Mouse (Mus musculus): ENCODE data around the gene Osbpl9. TPM values are rescaled to one million over a fixed set of nuclear protein-coding genes. Genes with fewer than 3 reads are reported as not detected.

Osbpl9 gene
- total RNA-seq, 2 experiments from 2014 or later: 92.8 to 101 TPM

DNA sequence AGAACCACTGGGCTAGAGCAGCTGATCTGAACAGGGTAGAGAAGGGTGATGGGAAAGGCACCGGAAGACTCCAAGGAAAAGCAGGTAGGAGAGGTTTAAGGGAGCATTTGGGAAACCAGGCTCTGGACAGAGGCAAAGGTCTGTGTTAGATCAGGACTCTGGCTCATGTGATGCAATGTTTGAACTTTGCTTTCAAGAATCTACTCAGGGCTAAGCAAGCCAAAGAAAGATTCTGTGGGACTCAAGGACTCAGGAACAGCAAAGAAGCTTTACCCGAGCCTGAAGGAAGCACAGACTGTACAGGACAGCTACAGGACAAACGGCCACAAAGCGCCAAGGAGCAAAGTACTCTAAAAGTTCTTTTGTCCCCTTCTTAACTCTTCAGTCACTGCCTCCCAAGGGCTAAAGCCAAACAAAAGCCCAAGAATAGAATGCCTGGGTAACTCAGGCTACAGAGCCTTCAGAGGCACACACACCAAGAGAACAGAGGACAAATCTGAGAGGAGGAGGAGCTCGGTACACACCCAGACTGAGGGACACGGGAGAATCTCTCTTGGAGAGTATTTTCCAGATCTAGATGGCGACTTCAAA is 89.1 kb downstream of the Osbpl9 start:
- intact Hi-C loops (cut with DNase I): loop anchor here (5.0 kb wide), 1 partner anchor 34 kb away; no protein-coding TSS in a partner anchor
- no peak for DNase-seq

- intact Hi-C loops (cut with DNase I): loop anchor here (5.0 kb wide), 1 partner anchor 36 kb away; no protein-coding TSS in a partner anchor
- no peak for DNase-seq
Measured at GRCm38 (mm10) chr4:109110978-109111377, 91.1 kb downstream of the Osbpl9 start.

GRCm38 (mm10) chr4:109109686-109110085 is 92.4 kb downstream of the Osbpl9 start:
- intact Hi-C loops (cut with DNase I): loop anchor here (5.0 kb wide), 1 partner anchor 38 kb away; no protein-coding TSS in a partner anchor
- no peak for DNase-seq

- intact Hi-C loops (cut with DNase I): no loop called here
Measured at GRCm38 (mm10) chr4:109109012-109109411, 93.1 kb downstream of the Osbpl9 start.

GRCm38 (mm10) chr4:109106594-109106993 is 95.5 kb downstream of the Osbpl9 start:
- no peak for DNase-seq

More at GRCm38 (mm10) chr4:109109012-109109411, 93.1 kb downstream of the Osbpl9 start:
- DNase-seq: no peak

GRCm38 (mm10) chr4:109106034-109106433 is 96.0 kb downstream of the Osbpl9 start:
- intact Hi-C loops (cut with DNase I): no loop called here
- peak; percentile 41 to 50 for DNase-seq

More at GRCm38 (mm10) chr4:109106594-109106993, 95.5 kb downstream of the Osbpl9 start:
- intact Hi-C loops (cut with DNase I): no loop called here

GRCm38 (mm10) chr4:109105254-109105653 is 96.8 kb downstream of the Osbpl9 start:
- no peak for DNase-seq
- intact Hi-C loops (cut with DNase I): no loop called here

- no peak for DNase-seq
- intact Hi-C loops (cut with DNase I): no loop called here
Measured at GRCm38 (mm10) chr4:109103145-109103883, 98.8 kb downstream of the Osbpl9 start.

- DNase-seq: no peak
- intact Hi-C loops (cut with DNase I): no loop called here
Measured at GRCm38 (mm10) chr4:109102574-109102973, 99.5 kb downstream of the Osbpl9 start.

DNA sequence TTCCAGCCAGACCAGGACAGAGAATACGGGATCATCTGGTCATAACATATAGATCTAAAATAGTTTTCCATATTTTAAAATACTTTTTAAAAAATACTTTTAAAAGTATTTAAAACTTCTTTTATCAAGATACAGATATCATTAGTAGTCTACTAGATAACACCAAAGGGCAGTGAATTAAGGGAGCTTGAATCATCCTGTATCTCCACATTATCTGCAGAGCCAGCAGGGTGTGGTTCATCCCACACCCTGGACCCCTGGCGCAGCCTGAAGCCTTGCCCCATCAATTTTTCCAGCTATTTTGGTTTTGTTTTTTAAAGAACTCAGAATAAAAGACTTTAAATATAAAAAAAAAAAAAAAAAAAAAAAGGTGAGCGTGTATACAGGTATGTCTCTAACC is 103.2 kb downstream of the Osbpl9 start:
- intact Hi-C loops (cut with DNase I): no loop called here
- no peak for DNase-seq

GRCm38 (mm10) chr4:109094269-109094668 is 107.8 kb downstream of the Osbpl9 start:
- intact Hi-C loops (cut with DNase I): no loop called here
- DNase-seq: no peak

- intact Hi-C loops (cut with DNase I): no loop called here
Measured at GRCm38 (mm10) chr4:109092344-109092743, 109.7 kb downstream of the Osbpl9 start.

DNA sequence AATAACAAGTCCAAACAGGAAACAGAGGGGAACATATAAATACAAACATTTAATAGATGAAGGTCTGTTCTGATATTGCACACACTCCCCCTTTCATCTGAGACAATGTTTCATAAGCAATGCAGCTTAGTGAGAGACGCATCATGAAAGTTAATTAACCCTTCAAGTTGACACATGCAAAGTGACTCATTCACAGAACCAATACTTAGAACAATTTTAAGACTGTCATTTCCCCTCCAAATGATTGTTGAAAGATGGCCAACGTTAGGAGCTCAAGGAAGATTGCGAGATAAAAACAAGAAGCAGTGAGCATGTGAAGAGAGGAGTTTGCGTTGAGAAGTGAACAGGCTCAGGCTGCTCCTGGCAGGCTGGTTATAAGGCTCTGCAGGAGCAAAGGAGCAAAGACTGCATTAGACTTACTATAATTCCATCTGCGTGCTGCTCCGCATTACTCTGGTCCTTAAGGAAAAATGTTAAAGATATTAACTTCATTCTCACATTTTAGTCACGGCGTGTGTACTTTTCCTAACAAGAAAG is 110.8 kb downstream of the Osbpl9 start:
- intact Hi-C loops (cut with DNase I): no loop called here
- no peak for DNase-seq

More at GRCm38 (mm10) chr4:109092344-109092743, 109.7 kb downstream of the Osbpl9 start:
- no peak for DNase-seq

DNA sequence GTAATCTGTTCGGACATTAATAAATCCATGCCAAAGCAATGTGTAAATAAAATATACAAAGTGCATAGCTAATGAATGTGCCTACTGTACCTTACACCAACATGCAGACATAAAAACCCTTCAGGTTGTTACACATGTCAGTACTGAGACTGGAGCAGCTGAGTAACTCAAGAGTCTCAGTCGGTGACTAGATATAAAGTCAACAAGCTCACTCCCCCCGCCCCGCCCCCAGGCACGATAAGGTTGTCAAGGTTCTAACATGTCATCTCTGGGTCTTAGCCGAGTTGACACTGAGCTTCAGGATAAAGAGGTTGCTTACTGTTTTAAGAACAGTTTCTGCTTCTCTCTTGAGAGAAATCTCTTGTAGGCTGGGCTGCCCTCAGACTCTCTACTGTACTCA is 112.1 kb downstream of the Osbpl9 start:
- peak in 1 of 2 experiments; percentile 32 for DNase-seq
- intact Hi-C loops (cut with DNase I): loop anchor here (5.0 kb wide), 1 partner anchor 57 kb away; no protein-coding TSS in a partner anchor

DNA sequence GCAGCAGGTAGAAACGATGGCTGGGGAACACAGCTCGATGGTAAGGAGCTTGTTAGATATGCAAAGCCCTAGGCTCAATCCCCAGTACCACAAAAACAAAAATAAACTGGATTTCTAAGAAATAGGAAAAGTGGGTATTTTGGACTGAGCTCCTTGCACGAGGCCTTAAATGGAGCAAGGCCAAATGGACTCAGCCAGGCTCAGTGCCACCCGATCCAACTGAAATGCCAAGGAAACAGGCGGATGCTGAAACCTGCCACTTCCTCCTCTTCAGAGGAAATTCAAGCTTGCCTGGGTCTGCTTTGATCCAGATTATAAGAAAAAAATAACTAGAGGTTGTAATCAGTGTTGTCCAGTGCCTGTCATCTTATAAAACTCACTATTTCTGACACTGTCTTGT is 112.9 kb downstream of the Osbpl9 start:
- intact Hi-C loops (cut with DNase I): loop anchor here (5.0 kb wide), 1 partner anchor 58 kb away; no protein-coding TSS in a partner anchor
- DNase-seq: no peak

DNA sequence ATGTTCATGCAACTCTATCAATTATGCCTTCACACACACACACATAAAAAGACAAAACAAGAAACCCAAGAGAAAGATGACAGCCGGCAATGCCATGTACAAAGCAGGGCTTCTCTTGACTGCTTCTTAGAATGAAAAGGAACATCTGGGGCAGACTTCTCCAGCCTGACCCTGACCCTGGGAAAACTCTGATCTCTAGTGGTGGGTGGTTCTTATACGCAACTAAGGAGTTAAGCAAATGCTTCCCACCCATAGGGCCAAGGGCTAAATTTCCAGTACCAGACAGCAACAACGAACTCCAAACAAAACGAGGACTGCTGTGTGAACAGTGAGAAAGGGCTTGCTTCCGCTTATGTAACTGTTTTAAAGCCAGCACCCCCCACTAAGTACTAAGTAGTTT is 122.0 kb downstream of the Osbpl9 start:
- intact Hi-C loops (cut with DNase I): no loop called here
- DNase-seq: no peak

- intact Hi-C loops (cut with DNase I): no loop called here
- no peak for DNase-seq
Measured at GRCm38 (mm10) chr4:109079676-109080075, 122.4 kb downstream of the Osbpl9 start.

- intact Hi-C loops (cut with DNase I): no loop called here
- DNase-seq: no peak
Measured at GRCm38 (mm10) chr4:109078941-109079340, 123.1 kb downstream of the Osbpl9 start.

GRCm38 (mm10) chr4:109073296-109073695 is 128.8 kb downstream of the Osbpl9 start:
- intact Hi-C loops (cut with DNase I): loop anchor here (5.0 kb wide), 1 partner anchor 94 kb away; no protein-coding TSS in a partner anchor
- DNase-seq: no peak

GRCm38 (mm10) chr4:109072891-109073290 is 129.2 kb downstream of the Osbpl9 start:
- intact Hi-C loops (cut with DNase I): loop anchor here (5.0 kb wide), 1 partner anchor 94 kb away; no protein-coding TSS in a partner anchor
- no peak for DNase-seq

DNA sequence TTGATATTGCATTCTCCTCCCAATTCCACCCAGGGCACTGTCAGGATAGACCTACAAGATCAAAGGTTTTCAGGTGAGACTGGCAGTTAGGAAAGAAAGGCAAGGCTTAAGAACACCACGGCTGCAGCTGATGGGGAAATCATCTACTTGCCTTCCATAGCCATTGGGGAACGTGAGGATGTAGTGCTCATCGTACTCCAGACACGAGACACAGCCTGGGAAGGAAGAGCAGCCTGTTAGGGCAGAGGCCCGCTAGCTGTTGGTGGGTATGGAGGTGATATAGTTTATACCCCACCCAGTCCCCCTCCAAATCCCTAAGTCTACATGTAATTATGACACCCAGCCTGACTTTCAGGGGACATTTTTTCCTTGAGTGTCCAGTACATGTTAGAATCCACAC is 136.4 kb downstream of the Osbpl9 start:
- intact Hi-C loops (cut with DNase I): no loop called here
- DNase-seq: no peak
